Mouse (Mus musculus) erythroblast, embryonic 14.5 days (primary cell): ENCODE measurements around the gene Creb3l1. TPM values are rescaled to one million over a fixed set of nuclear protein-coding genes. Genes with fewer than 3 reads are reported as not detected.

ENCODE experiments used
- H3K27me3 ChIP-seq: 2 replicates; pipeline ENCODE4 v1.6.1; 2012; ENCODE audit warnings: inconsistent platforms; ENCODE audit not compliant: control insufficient read depth
- H3K36me3 ChIP-seq: 2 replicates; pipeline ENCODE4 v1.6.1; 2012; ENCODE audit warnings: mild to moderate bottlenecking, inconsistent platforms; ENCODE audit not compliant: control insufficient read depth
- H3K4me1 ChIP-seq: 2 replicates; pipeline ENCODE4 v1.6.1; 2012; ENCODE audit warnings: inconsistent platforms; ENCODE audit not compliant: control insufficient read depth
- H3K4me3 ChIP-seq: replicated peaks from 2 replicates; pipeline ENCODE3; 2012; ENCODE audit warnings: moderate library complexity, mild to moderate bottlenecking, inconsistent platforms
- H3K9me3 ChIP-seq: 2 replicates; pipeline ENCODE4 v1.6.1; 2012; ENCODE audit warnings: low read length, inconsistent platforms, mixed read lengths; ENCODE audit not compliant: control insufficient read depth
- GATA1 ChIP-seq: IDR thresholded peaks from 2 replicates; pipeline ENCODE4 v1.6.1; 2012; ENCODE audit warnings: low read length, inconsistent platforms, mixed read lengths
- TAL1 ChIP-seq: IDR thresholded peaks from 3 replicates; pipeline ENCODE4 v1.6.1; 2012; ENCODE audit warnings: low read length, inconsistent platforms, mixed read lengths
- polyA plus RNA-seq: library from polyadenylated mRNA; stranded (reverse); fragments of >175 nt; gene quantifications from 2 replicates; pipeline ENCODE4 v1.2.3, GENCODE M21; 2012

The Creb3l1 gene
- polyA plus RNA-seq, 1 experiment = 0.03 TPM

DNA sequence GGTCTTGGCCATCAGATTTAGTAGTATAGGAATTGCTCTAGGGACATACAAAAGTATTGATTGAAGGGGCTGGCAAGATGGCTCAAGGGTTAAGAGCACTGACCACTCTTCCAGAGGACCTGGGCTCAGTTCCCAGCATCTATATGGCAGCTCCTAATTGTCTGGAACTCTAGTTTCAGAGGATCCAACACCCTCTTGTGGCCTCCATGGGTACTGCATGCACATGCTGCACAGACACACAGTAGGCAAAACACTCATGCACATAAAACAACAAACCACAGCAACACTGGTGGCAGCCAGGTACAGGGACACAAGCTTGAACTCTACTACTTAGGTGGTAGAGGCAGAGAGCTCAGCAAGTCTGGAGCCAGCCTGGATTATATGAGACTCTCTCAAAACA is 34.6 kb downstream of the Creb3l1 start:
- no peaks in the 10 kb centered on the region for H3K36me3 ChIP-seq
- H3K27me3 ChIP-seq = no peaks in the 10 kb centered on the region; the same call in 1 of the 2 replicates
- TF ChIP-seq GATA1 = no peak
- TF ChIP-seq TAL1 = no peak
- peaks cover 5% of the 10 kb centered on the region for H3K9me3 ChIP-seq
- no peak overlapping the region for H3K4me3 ChIP-seq
- H3K4me1 ChIP-seq = peaks cover 6% of the 10 kb centered on the region

DNA sequence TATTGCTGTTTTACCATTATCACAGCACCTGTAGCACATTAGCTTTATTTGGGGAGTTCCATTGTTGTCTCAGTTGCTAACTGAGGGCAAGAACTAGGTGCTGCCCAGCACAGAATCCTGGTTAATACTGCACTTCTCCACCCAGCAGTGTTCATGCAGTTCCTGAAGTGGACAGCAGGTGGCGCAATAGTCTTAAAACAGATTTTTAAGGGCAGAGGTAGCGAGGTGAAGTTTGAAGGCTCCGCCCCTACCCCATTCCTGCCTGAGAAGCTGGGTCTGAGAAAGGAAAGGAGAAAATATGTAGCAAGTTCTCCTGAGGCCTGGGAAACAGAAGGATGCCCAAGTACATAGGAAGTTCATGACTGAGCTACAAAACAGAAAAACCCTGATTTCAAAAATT is 36.8 kb downstream of the Creb3l1 start:
- H3K4me1 ChIP-seq = peaks cover 10% of the 10 kb centered on the region
- no peaks in the 10 kb centered on the region; the same call in 1 of the 2 replicates for H3K27me3 ChIP-seq
- peaks cover 5% of the 10 kb centered on the region for H3K9me3 ChIP-seq
- H3K36me3 ChIP-seq = no peaks in the 10 kb centered on the region
- TF ChIP-seq TAL1 (no peak), GATA1 (no peak)
- no peak overlapping the region for H3K4me3 ChIP-seq

DNA sequence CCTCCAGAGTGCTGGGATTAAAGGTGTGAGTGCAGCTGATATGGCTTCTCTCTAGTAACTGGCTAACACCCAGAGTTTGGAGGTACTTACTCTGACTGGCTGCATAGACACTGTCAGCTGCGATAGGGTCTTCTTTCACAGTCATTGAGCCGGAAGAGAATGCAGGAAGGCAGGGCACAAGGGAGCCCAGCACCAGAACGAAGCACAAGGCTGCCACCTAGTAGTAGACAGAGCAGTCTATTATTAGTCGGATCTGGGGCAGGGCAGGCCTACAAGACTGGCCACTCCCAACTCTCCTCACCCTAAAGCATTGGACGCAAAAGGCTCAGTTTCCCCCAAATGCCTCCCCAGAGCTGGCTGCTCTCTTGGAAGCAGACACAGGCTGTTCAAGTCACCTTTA is 38.2 kb downstream of the Creb3l1 start:
- TF ChIP-seq GATA1 = no peak
- no peak for TF ChIP-seq TAL1
- Histone ChIP-seq H3K4me1 (peaks cover 10% of the 10 kb centered on the region), H3K27me3 (no peaks in the 10 kb centered on the region; the same call in 1 of the 2 replicates), H3K36me3 (no peaks in the 10 kb centered on the region), H3K9me3 (peaks cover 5% of the 10 kb centered on the region), H3K4me3 (no peak overlapping the region)

DNA sequence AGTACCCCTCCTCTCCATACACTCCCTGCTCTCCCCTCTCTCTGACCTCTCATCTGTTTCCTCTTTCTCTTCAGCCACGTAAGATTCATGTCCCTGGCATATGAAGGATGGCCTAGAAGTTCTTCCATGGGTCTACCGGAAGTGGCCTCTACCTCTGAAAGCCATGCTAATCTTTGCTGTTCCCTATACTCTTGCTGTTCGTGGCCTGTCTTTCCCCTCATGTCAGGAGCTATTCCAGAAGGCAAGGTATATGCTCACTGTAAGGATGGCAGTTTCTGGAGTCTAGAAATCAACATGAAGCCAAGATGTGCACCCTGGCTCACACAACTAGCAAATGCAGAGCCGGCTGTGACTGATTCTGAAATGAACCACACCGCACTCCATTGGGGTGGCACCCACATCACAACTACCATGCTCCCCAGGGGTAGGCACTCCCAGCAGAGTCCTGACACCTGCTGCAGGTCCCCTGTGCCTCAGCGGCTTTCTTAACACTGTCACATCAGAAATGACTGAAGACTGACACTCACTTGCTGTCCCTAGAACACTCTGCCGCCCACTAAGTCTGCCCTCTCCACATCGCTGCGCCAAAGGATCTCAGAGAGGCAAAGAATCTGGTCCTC is 39.3 kb downstream of the Creb3l1 start:
- Histone ChIP-seq H3K4me3 (no peak overlapping the region), H3K27me3 (peaks cover 3% of the 10 kb centered on the region), H3K4me1 (peaks cover 10% of the 10 kb centered on the region), H3K9me3 (peaks cover 5% of the 10 kb centered on the region), H3K36me3 (no peaks in the 10 kb centered on the region)
- no peak for TF ChIP-seq GATA1
- TF ChIP-seq TAL1 = no peak

DNA sequence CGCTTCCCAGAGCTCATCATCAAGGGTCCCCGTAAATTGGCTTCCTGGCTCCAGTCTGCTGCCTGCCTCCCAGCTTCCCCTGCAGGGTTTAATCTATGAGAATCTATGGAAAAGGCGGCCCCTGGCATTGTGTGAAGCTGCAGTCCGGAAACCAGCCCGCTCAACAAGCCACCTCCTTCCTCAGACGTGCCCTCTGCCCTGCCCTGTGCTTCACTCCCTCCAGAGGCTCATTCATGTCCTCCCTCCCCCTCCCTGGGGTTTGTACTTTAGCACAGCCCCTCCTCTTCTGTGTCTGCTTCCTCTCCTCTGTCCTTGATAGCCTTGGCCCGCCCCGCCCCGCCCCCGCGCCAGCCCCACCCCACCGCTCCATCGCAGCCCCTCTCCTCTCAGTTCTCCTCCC is 39.9 kb downstream of the Creb3l1 start:
- Histone ChIP-seq H3K27me3 (peaks cover 7% of the 10 kb centered on the region), H3K36me3 (no peaks in the 10 kb centered on the region), H3K9me3 (peaks cover 1% of the 10 kb centered on the region), H3K4me1 (peaks cover 10% of the 10 kb centered on the region), H3K4me3 (peak overlapping the region; percentile 26)
- TF ChIP-seq TAL1 (no peak), GATA1 (no peak)

DNA sequence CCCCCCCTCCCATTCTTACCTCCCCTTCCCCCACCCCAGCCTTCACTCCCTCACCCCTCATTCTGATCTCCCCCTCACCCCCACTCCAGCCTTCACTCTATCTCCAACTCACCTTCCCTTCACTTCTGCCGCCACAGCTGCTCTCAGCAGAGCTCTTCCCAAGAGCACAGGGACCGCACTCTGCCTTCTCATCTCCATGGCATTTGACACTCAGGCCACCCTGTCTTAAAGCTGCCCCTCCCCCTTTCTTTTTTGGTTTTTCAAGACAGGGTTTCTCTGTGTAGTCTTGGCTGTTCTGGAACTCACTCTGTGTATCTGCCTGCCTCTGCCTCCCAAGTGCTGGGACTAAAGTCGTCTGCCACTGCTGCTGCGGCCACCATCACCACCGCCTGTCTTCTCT is 43.5 kb downstream of the Creb3l1 start:
- H3K4me3 ChIP-seq = no peak overlapping the region
- H3K4me1 ChIP-seq = peaks cover 6% of the 10 kb centered on the region
- H3K36me3 ChIP-seq = no peaks in the 10 kb centered on the region
- TF ChIP-seq TAL1 = no peak
- no peak for TF ChIP-seq GATA1
- H3K27me3 ChIP-seq = peaks cover 43% of the 10 kb centered on the region
- peaks cover 4% of the 10 kb centered on the region; the same call in 1 of the 2 replicates for H3K9me3 ChIP-seq

DNA sequence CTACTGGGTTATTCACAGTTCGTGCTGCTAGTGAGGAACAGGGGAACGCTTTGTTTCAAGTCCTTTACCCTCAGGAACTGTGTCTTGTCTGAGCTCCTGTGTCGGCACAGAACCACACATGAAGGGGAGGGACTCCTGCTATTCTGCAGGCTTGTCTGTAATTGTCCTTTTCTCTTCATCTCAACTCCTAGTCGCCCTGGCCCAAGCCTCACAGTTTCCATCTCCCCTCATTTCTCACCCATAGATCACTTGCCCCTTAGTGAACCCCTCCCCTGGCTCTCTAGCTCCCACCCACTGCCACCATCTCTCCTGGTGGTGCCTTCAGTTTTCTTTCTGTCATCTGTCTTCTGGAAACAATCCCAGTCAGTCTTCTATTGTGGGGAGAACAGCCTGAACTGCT is 44.1 kb downstream of the Creb3l1 start:
- H3K4me3 ChIP-seq = no peak overlapping the region
- TF ChIP-seq TAL1 = no peak
- TF ChIP-seq GATA1 = no peak
- H3K27me3 ChIP-seq = peaks cover 48% of the 10 kb centered on the region
- H3K4me1 ChIP-seq = peaks cover 5% of the 10 kb centered on the region
- peaks cover 4% of the 10 kb centered on the region; the same call in 1 of the 2 replicates for H3K9me3 ChIP-seq
- H3K36me3 ChIP-seq = no peaks in the 10 kb centered on the region

DNA sequence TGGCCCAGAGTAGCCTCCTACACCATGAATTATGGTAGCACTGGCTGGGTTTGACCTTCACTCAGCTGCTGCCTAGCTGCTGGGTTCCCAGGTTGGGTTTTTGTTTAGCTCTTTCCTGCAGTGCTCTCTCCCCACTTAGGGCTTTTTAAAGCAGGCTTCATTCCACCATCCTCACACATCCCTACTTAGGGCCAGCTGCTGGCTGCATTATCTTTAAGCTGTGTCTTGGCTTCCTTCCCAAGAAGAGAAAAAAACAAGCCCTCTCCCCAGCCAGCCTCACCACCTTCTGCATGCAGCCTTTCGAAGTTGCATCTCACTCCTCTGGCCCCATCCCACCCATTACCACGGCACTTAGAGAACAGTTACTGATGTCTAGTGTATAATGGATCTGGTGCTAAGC is 45.8 kb downstream of the Creb3l1 start:
- TF ChIP-seq GATA1 = no peak
- Histone ChIP-seq H3K4me1 (peaks cover 3% of the 10 kb centered on the region), H3K4me3 (no peak overlapping the region), H3K27me3 (peaks cover 65% of the 10 kb centered on the region), H3K36me3 (no peaks in the 10 kb centered on the region), H3K9me3 (peaks cover 7% of the 10 kb centered on the region; the same call in 1 of the 2 replicates)

DNA sequence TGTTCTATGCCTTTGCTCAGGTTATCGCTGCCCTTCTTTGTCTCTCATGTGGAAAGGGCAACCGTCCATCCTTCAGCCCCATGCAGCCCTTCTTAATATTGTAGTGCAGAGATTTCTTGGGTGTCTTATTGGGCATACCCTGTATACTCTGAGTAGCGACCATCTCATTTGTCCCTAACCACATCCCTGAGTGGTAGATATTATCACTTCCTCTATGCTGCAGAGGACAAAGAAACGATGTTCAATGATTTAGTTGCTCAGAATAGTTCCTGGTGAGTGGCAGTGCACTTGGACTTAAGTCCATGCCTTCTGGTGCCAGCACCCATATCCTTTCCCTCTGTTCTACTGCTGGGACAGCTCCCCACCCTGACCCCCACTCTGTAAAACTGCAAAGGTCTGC is 46.3 kb downstream of the Creb3l1 start:
- no peaks in the 10 kb centered on the region for H3K36me3 ChIP-seq
- H3K27me3 ChIP-seq = peaks cover 71% of the 10 kb centered on the region
- peaks cover 3% of the 10 kb centered on the region for H3K4me1 ChIP-seq
- no peak overlapping the region for H3K4me3 ChIP-seq
- TF ChIP-seq TAL1 (no peak), GATA1 (no peak)
- H3K9me3 ChIP-seq = peaks cover 7% of the 10 kb centered on the region; the same call in 1 of the 2 replicates
